Mouse (Mus musculus) thymus, adult 2 months (tissue): ENCODE results near the gene Chp1.
"Not testable (repeated sequence)": the region's sequence is repeated elsewhere in the genome, so short reads cannot be mapped to it uniquely, and the experiment has no call there.

Source experiments
- CTCF ChIP-seq: fragments of 200-500 bp; IDR thresholded peaks from 2 replicates; pipeline ENCODE4 v1.5.1; 2012; ENCODE audit warnings: mild to moderate bottlenecking, control low read depth, low read length, moderate library complexity, borderline replicate concordance; ENCODE audit not compliant: control insufficient read depth, poor library complexity, insufficient read depth; ENCODE audit errors: extremely low read depth
- POLR2A ChIP-seq: fragments of 200-500 bp; IDR thresholded peaks from 2 replicates; pipeline ENCODE4 v1.6.1; 2012; ENCODE audit warnings: mild to moderate bottlenecking, low read length, control low read depth, moderate library complexity; ENCODE audit not compliant: control insufficient read depth, poor library complexity, insufficient read depth; ENCODE audit errors: extremely low read depth

GRCm38 (mm10) chr2:119619002-119619401 is 71.5 kb downstream of the Chp1 start:
- TF ChIP-seq CTCF, POLR2A: not testable (repeated sequence)
